Mouse (Mus musculus): ENCODE measurements at regions not wholly inside any gene's neighbourhood (a gene's known extent, or its start where the extent isn't known, plus 50 kb on each side); places are given as distances from the start of the nearest gene placed in this dataset.
"Not testable (repeated sequence)": the region's sequence is repeated elsewhere in the genome, so short reads cannot be mapped to it uniquely, and the experiment has no call there.

GRCm38 (mm10) chr11:12535063-12535462 lies 70.3 kb upstream of the Cobl start:
- peak overlapping the region; percentile 40; the same call in 1 of the 2 replicates for H3K27ac ChIP-seq (ENCODE audit: insufficient read depth, low read length)
- H3K4me1 ChIP-seq (ENCODE audit: control insufficient read depth, insufficient read depth, low read length), result peaks cover 5% of the 10 kb centered on the region; the same call in 1 of the 2 replicates
- no peak overlapping the region for H3K4me3 ChIP-seq (ENCODE audit: insufficient read depth, low read length)
- TF ChIP-seq CTCF (IDR thresholded peaks at IDR 0.05; ENCODE audit: borderline replicate concordance, insufficient read depth, low read length) (no peak), POLR2A (IDR thresholded peaks at IDR 0.05; ENCODE audit: low read depth, low read length) (no peak)

- no peak overlapping the region for H3K4me3 ChIP-seq (ENCODE audit: insufficient read depth, low read length)
- H3K4me1 ChIP-seq (ENCODE audit: control insufficient read depth, insufficient read depth, low read length), result peaks cover 5% of the 10 kb centered on the region; the same call in 1 of the 2 replicates
- TF ChIP-seq CTCF (IDR thresholded peaks at IDR 0.05; ENCODE audit: borderline replicate concordance, insufficient read depth, low read length), result no peak
- TF ChIP-seq POLR2A (IDR thresholded peaks at IDR 0.05; ENCODE audit: low read depth, low read length), result no peak
- no peak overlapping the region for H3K27ac ChIP-seq (ENCODE audit: insufficient read depth, low read length)
Measured at GRCm38 (mm10) chr11:12532288-12532687, 67.5 kb upstream of the Cobl start.

DNA sequence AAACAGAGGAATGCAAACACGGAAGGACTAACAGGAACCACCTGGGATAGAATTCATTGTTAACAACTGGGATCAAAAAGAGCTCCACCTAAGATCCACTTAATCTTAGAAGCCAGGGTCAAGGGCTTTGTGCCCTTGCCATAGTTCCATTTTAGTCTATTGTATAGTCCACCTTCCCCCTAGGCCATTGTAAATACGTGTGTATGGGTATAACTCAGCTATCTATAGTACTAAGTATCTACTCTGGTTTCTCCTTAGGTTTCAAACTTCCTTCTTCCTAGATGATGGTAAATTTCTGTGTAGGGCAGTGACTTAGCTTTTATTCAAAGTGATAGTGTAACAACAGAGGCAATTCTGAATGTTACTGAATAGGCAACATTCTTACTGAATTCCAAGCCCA lies 57.3 kb upstream of the Cobl start:
- not testable (repeated sequence) for H3K27ac ChIP-seq (ENCODE audit: insufficient read depth, low read length); H3K4me1 ChIP-seq (ENCODE audit: control insufficient read depth, insufficient read depth, low read length); H3K4me3 ChIP-seq (ENCODE audit: insufficient read depth, low read length)

- no peak for TF ChIP-seq POLR2A (IDR thresholded peaks at IDR 0.05; ENCODE audit: low read depth, low read length)
- no peak for TF ChIP-seq CTCF (IDR thresholded peaks at IDR 0.05; ENCODE audit: borderline replicate concordance, insufficient read depth, low read length)
- Histone ChIP-seq H3K27ac (ENCODE audit: insufficient read depth, low read length) (no peak overlapping the region), H3K4me3 (ENCODE audit: insufficient read depth, low read length) (no peak overlapping the region), H3K4me1 (ENCODE audit: control insufficient read depth, insufficient read depth, low read length) (no peaks in the 10 kb centered on the region)
Measured at GRCm38 (mm10) chr11:12521286-12521685, 56.5 kb upstream of the Cobl start.

GRCm38 (mm10) chr11:12516374-12516773 lies 51.6 kb upstream of the Cobl start:
- Histone ChIP-seq H3K27ac (ENCODE audit: insufficient read depth, low read length) (no peak overlapping the region), H3K4me3 (ENCODE audit: insufficient read depth, low read length) (no peak overlapping the region), H3K4me1 (ENCODE audit: control insufficient read depth, insufficient read depth, low read length) (no peaks in the 10 kb centered on the region)
- TF ChIP-seq POLR2A (IDR thresholded peaks at IDR 0.05; ENCODE audit: low read depth, low read length) (no peak), CTCF (IDR thresholded peaks at IDR 0.05; ENCODE audit: borderline replicate concordance, insufficient read depth, low read length) (no peak)

All from embryonic fibroblast, embryonic 13.5 days (primary cell).